ENCODE assay signal across 18 mouse cellular contexts in the genomic region with DNA sequence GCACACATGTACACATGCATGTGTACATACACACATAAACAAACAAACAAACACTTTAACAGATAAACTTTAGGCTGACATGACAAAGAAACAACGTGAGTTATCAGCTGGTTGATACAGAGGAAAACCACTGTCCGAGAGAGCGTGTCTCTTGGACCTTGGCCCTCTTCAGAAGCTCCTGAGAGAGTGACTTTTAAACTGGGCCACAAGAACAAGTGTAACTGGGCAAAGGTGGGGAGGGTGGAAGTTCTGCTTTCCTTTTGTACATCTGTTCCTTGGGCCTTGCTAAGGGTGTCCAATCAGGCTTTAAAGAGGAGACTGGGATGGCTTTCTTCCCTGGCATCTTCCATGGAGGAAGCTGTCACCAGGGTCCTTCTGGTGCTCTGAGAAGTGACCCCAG.
"Had no signal": no experiment of that assay in that cellular context is flagged by ENCODE, and none has a peak within 500 bp of the region (broad histone marks: within the 10 kb centered on the region; RNA-seq: fewer than 3 reads in every experiment).

No protein-coding gene starts in this region.

- H3K9me3 ChIP-seq: kidney, embryonic 15.5 days; liver, embryonic 12.5 days; liver, embryonic 15.5 days; lung, embryonic 15.5 days; midbrain, embryonic 12.5 days had no signal

- H3K4me1 ChIP-seq: megakaryocyte, embryonic 14.5 days had no signal

- DNase-seq: kidney, adult 18-20 months; layer of hippocampus, postnatal 36 days; lung, adult 18-20 months; lung, postnatal 10 days; lung, postnatal 36 days; thymus, adult 2 months; thymus, postnatal 14 days; thymus, postnatal 4 days had no signal

- H3K9ac ChIP-seq: kidney, embryonic 15.5 days; liver, embryonic 12.5 days; liver, embryonic 15.5 days; lung, embryonic 15.5 days; midbrain, embryonic 12.5 days had no signal

- ATAC-seq: inflammation-experienced regulatory T-cells, adult 6 months; liver, embryonic 12.5 days; midbrain, embryonic 16.5 days had no signal

- H3K4me3 ChIP-seq: kidney, embryonic 15.5 days; left cerebral cortex, adult 2 months; liver, embryonic 12.5 days; liver, embryonic 15.5 days; lung, embryonic 15.5 days; megakaryocyte, embryonic 14.5 days; midbrain, embryonic 12.5 days had no signal

- H3K27me3 ChIP-seq: kidney, embryonic 15.5 days; liver, embryonic 12.5 days; liver, embryonic 15.5 days; lung, embryonic 15.5 days; megakaryocyte, embryonic 14.5 days; midbrain, embryonic 12.5 days had no signal

- H3K36me3 ChIP-seq: kidney, embryonic 15.5 days; liver, embryonic 12.5 days; liver, embryonic 15.5 days; lung, embryonic 15.5 days; midbrain, embryonic 12.5 days had no signal

- H3K27ac ChIP-seq: kidney, embryonic 15.5 days; left cerebral cortex, adult 2 months; liver, embryonic 12.5 days; liver, embryonic 15.5 days; lung, embryonic 15.5 days; midbrain, embryonic 12.5 days; stomach, postnatal 0 days had no signal

- H3K4me2 ChIP-seq: kidney, embryonic 15.5 days; liver, embryonic 12.5 days; liver, embryonic 15.5 days; lung, embryonic 15.5 days; midbrain, embryonic 12.5 days had no signal
